ENCODE assay signal across 36 mouse cellular contexts in genomic region chr16:32517785-32518481, GRCm38 (mm10). TPM values are rescaled to one million over a fixed set of nuclear protein-coding genes. Genes with fewer than 3 reads are reported as not detected.
DNase-seq lines count a peak whose midpoint lies in the region; ATAC-seq and TF ChIP-seq lines count a peak whose summit lies in the region.
"Had no signal": no experiment of that assay in that cellular context is flagged by ENCODE, and none has a peak within 500 bp of the region (broad histone marks: within the 10 kb centered on the region; RNA-seq: fewer than 3 reads in every experiment).

No protein-coding gene starts in this region.

- 68% methylated on average over 12 of the region's 12 CpGs for WGBS in lung, postnatal 0 days
- 50% methylated on average over 12 of the region's 12 CpGs for WGBS in intestine, postnatal 0 days

- peak; percentile 84 for DNase-seq in heart, adult 11 months
- DNase-seq in heart, adult 18-20 months, result no peak
- DNase-seq in lung, postnatal 0 days (ENCODE audit: low spot score), result peak; percentile 70
- DNase-seq in lung, postnatal 14 days, result no peak
- no peak for DNase-seq in left cerebral cortex, postnatal 4 days
- no peak for DNase-seq in thymus, postnatal 25 days
- DNase-seq: adrenal gland, postnatal 14 days; cerebellum, adult 11 months; cerebellum, adult 9-10 months; cerebellum, postnatal 36 days; heart, postnatal 14 days; kidney, adult 8-10 months; kidney, postnatal 4 days; thymus, postnatal 14 days had no signal

- peak; percentile 69 for ATAC-seq in lung, postnatal 0 days
- peak; percentile 87 for ATAC-seq in intestine, postnatal 0 days
- ATAC-seq: forebrain, embryonic 16.5 days; inflammation-experienced regulatory T-cells, adult 6 months; midbrain, embryonic 16.5 days; Patski had no signal

- TF ChIP-seq CTCF in lung, postnatal 0 days (IDR thresholded peaks at IDR 0.05), result no peak
- peak; percentile 26 for TF ChIP-seq CTCF in intestine, postnatal 0 days (IDR thresholded peaks at IDR 0.05; ENCODE audit: low read depth)

- intact Hi-C loops in left cerebral cortex, postnatal 4 days (cut with DNase I), result no loop called here

- no peak overlapping the region for H3K27ac ChIP-seq in lung, postnatal 0 days (ENCODE audit: low read length)
- peak overlapping the region; percentile 16; the same call in 1 of the 2 replicates for H3K27ac ChIP-seq in intestine, postnatal 0 days (ENCODE audit: low read depth, low read length)
- H3K27ac ChIP-seq: embryonic facial prominence, embryonic 12.5 days; hindbrain, embryonic 15.5 days; kidney, postnatal 0 days; limb, embryonic 15.5 days; neural tube, embryonic 12.5 days had no signal

- no peak overlapping the region for H3K9ac ChIP-seq in lung, postnatal 0 days (replicated peaks; ENCODE audit: low read depth)
- no peak overlapping the region for H3K9ac ChIP-seq in intestine, postnatal 0 days (ENCODE audit: low read depth, low read length)
- H3K9ac ChIP-seq: embryonic facial prominence, embryonic 12.5 days; hindbrain, embryonic 15.5 days; limb, embryonic 15.5 days; neural tube, embryonic 12.5 days had no signal

- no peak overlapping the region for H3K4me3 ChIP-seq in lung, postnatal 0 days (ENCODE audit: low read depth, low read length)
- no peak overlapping the region for H3K4me3 ChIP-seq in intestine, postnatal 0 days (ENCODE audit: low read depth, low read length)
- H3K4me3 ChIP-seq: embryonic facial prominence, embryonic 12.5 days; hindbrain, embryonic 10.5 days; hindbrain, embryonic 15.5 days; limb, embryonic 10.5 days; limb, embryonic 15.5 days; midbrain, embryonic 10.5 days; neural tube, embryonic 12.5 days had no signal

- H3K36me3 ChIP-seq in lung, postnatal 0 days (ENCODE audit: insufficient read depth, low read length), result no peaks in the 10 kb centered on the region
- no peaks in the 10 kb centered on the region for H3K36me3 ChIP-seq in intestine, postnatal 0 days (ENCODE audit: control insufficient read depth, insufficient read depth)
- H3K36me3 ChIP-seq: embryonic facial prominence, embryonic 12.5 days; hindbrain, embryonic 10.5 days; hindbrain, embryonic 15.5 days; limb, embryonic 10.5 days; limb, embryonic 15.5 days; midbrain, embryonic 10.5 days; neural tube, embryonic 12.5 days had no signal

- H3K27me3 ChIP-seq in lung, postnatal 0 days (replicated peaks; ENCODE audit: insufficient read depth, low read length), result no peaks in the 10 kb centered on the region
- H3K27me3 ChIP-seq in intestine, postnatal 0 days (replicated peaks; ENCODE audit: control insufficient read depth, insufficient read depth, low read length), result no peaks in the 10 kb centered on the region
- H3K27me3 ChIP-seq: embryonic facial prominence, embryonic 12.5 days; hindbrain, embryonic 15.5 days; limb, embryonic 15.5 days; neural tube, embryonic 12.5 days; Patski had no signal

- TF ChIP-seq EP300 in lung, postnatal 0 days (IDR thresholded peaks at IDR 0.05), result no peak

- H3K4me2 ChIP-seq in lung, postnatal 0 days (replicated peaks; ENCODE audit: low read depth, low read length), result no peak overlapping the region
- no peak overlapping the region for H3K4me2 ChIP-seq in intestine, postnatal 0 days (replicated peaks; ENCODE audit: low read depth)
- H3K4me2 ChIP-seq: embryonic facial prominence, embryonic 12.5 days; hindbrain, embryonic 15.5 days; limb, embryonic 15.5 days; neural tube, embryonic 12.5 days had no signal

- no peaks in the 10 kb centered on the region for H3K9me3 ChIP-seq in lung, postnatal 0 days (ENCODE audit: low read length)
- no peaks in the 10 kb centered on the region for H3K9me3 ChIP-seq in intestine, postnatal 0 days (ENCODE audit: control insufficient read depth)
- H3K9me3 ChIP-seq: embryonic facial prominence, embryonic 12.5 days; hindbrain, embryonic 10.5 days; hindbrain, embryonic 15.5 days; limb, embryonic 10.5 days; limb, embryonic 15.5 days; midbrain, embryonic 10.5 days; neural tube, embryonic 12.5 days had no signal

- H3K4me1 ChIP-seq in lung, postnatal 0 days (ENCODE audit: insufficient read depth, low read depth, low read length), result no peaks in the 10 kb centered on the region
- 0 out of 2 replicates have a peak, but pooled peaks cover 3% of the 10 kb centered on the region for H3K4me1 ChIP-seq in intestine, postnatal 0 days (replicated peaks; ENCODE audit: control insufficient read depth, insufficient read depth, low read length)

RNA-seq across cellular contexts. Expression of gene Zdhhc19, which starts 21.9 kb away (rescaled TPM):
- not detected for total RNA-seq in heart, adult 18-20 months (2021)
- polyA plus RNA-seq in lung, postnatal 0 days (2015; fragmentation: Nextera tagmentation; extraction: Ambion mirVana), result not detected in 2 replicates
- polyA plus RNA-seq in intestine, postnatal 0 days (2015; fragmentation: Nextera tagmentation; extraction: Ambion mirVana), result 3.8 and 4.7 TPM in 2 replicates
- not detected for total RNA-seq in left cerebral cortex, postnatal 4 days (2021)
- total RNA-seq: adrenal gland, postnatal 14 days; gastrocnemius, adult 8-10 months; gastrocnemius, postnatal 4 days; heart, postnatal 14 days; layer of hippocampus, postnatal 25 days; left cerebral cortex, adult 8-10 months; megakaryocyte progenitor cell, adult 5-6 weeks had no signal
- polyA plus RNA-seq: embryonic facial prominence, embryonic 12.5 days; forebrain, embryonic 11.5 days; forebrain, embryonic 16.5 days; heart, embryonic 14.5 days; hindbrain, embryonic 10.5 days; kidney, postnatal 0 days; limb, embryonic 10.5 days; limb, embryonic 15.5 days; liver, embryonic 16.5 days; midbrain, embryonic 10.5 days; neural tube, embryonic 12.5 days; Patski had no signal

RNA-seq across cellular contexts. Expression of gene Slc51a, which starts 30.3 kb away (rescaled TPM):
- total RNA-seq in heart, adult 18-20 months (2021), result under 1 TPM; 0.32 to 0.85 TPM
- 0.30 and 0.41 TPM in 2 replicates for polyA plus RNA-seq in lung, postnatal 0 days (2015; fragmentation: Nextera tagmentation; extraction: Ambion mirVana)
- 292 and 346 TPM in 2 replicates for polyA plus RNA-seq in intestine, postnatal 0 days (2015; fragmentation: Nextera tagmentation; extraction: Ambion mirVana)
- not detected for total RNA-seq in left cerebral cortex, postnatal 4 days (2021)
- total RNA-seq: adrenal gland, postnatal 14 days; gastrocnemius, adult 8-10 months; gastrocnemius, postnatal 4 days; layer of hippocampus, adult 8-10 months; layer of hippocampus, postnatal 25 days; left cerebral cortex, adult 8-10 months had no signal
- polyA plus RNA-seq: inflammation-experienced regulatory T-cells, adult 6 months had no signal

Comparison
In these comparisons a context has a peak if more than half of its experiments do, and no peak if none do; other contexts are left out.
1. DNase-seq: peak in heart, adult 11 months (single experiment) and lung, postnatal 0 days (single experiment); none in heart, adult 18-20 months (0 of 2), lung, postnatal 14 days (single experiment), left cerebral cortex, postnatal 4 days (single experiment) and thymus, postnatal 25 days (single experiment).